Mouse (Mus musculus) midbrain, embryonic 16.5 days (tissue): ENCODE measurements around the gene Cactin. TPM values are rescaled to one million over a fixed set of nuclear protein-coding genes. Genes with fewer than 3 reads are reported as not detected.

Experiments used
- ATAC-seq: fragments of 200-750 bp; cut with Nextera tagmentation; 2 replicates; pipeline ENCODE4 v1.8.0; 2017; ENCODE audit warnings: moderate TSS enrichment
- H3K27ac ChIP-seq: fragments of 300-500 bp; sonication (generic); 2 replicates; pipeline ENCODE4 v1.5.1; 2014; ENCODE audit warnings: mild to moderate bottlenecking, low read length, mixed read lengths
- H3K27me3 ChIP-seq: fragments of 300-500 bp; sonication (generic); 2 replicates; pipeline ENCODE4 v1.6.1; 2014; ENCODE audit warnings: low read depth, low read length, mixed read lengths; ENCODE audit not compliant: control insufficient read depth, insufficient read depth
- H3K36me3 ChIP-seq: fragments of 300-500 bp; sonication (generic); 2 replicates; pipeline ENCODE4 v1.6.1; 2014; ENCODE audit warnings: mild to moderate bottlenecking, low read length, moderate library complexity, mixed read lengths; ENCODE audit not compliant: control insufficient read depth, insufficient read depth
- H3K4me1 ChIP-seq: fragments of 300-500 bp; sonication (generic); 2 replicates; pipeline ENCODE4 v1.6.1; 2014; ENCODE audit warnings: mild to moderate bottlenecking, low read length, mixed read lengths; ENCODE audit not compliant: control insufficient read depth, insufficient read depth
- H3K4me2 ChIP-seq: fragments of 300-500 bp; sonication (generic); 2 replicates; pipeline ENCODE4 v1.6.1; 2014; ENCODE audit warnings: mild to moderate bottlenecking, low read length, mixed read lengths
- H3K4me3 ChIP-seq: fragments of 300-500 bp; sonication (generic); 2 replicates; pipeline ENCODE4 v1.5.1; 2014; ENCODE audit warnings: low read depth, mild to moderate bottlenecking, low read length, moderate library complexity, mixed read lengths
- H3K9ac ChIP-seq: fragments of 300-500 bp; sonication (generic); 2 replicates; pipeline ENCODE4 v1.6.1; 2014; ENCODE audit warnings: low read depth, low read length, mixed read lengths
- H3K9me3 ChIP-seq: fragments of 300-500 bp; sonication (generic); replicated peaks from 2 replicates; pipeline ENCODE4 v1.6.1; 2014; ENCODE audit warnings: mild to moderate bottlenecking, low read length, mixed read lengths; ENCODE audit not compliant: control insufficient read depth, poor library complexity, severe bottlenecking
- WGBS: fragments of 180-500 bp; shearing (Covaris S2); extraction: QIAGEN DNeasy Blood & Tissue Kit; methylation state at CpG from one replicate; pipeline ENCODE4 v1.1.7; 2014; 5-methylcytosine and 5-hydroxymethylcytosine counted together
- microRNA-seq: library from miRNA; unstranded; fragments of <30 nt; microRNA quantifications from one replicate; pipeline ENCODE4, GENCODE M21; 2017
- polyA plus RNA-seq: library from polyadenylated mRNA; unstranded; fragments of >200 nt; fragmentation: Nextera tagmentation; extraction: Ambion mirVana; gene quantifications from 2 replicates; pipeline ENCODE4 v1.2.1, GENCODE M21; 2015

Gene Cactin
- polyA plus RNA-seq, 1 experiment from 2014 or later, result 27.6 TPM

DNA sequence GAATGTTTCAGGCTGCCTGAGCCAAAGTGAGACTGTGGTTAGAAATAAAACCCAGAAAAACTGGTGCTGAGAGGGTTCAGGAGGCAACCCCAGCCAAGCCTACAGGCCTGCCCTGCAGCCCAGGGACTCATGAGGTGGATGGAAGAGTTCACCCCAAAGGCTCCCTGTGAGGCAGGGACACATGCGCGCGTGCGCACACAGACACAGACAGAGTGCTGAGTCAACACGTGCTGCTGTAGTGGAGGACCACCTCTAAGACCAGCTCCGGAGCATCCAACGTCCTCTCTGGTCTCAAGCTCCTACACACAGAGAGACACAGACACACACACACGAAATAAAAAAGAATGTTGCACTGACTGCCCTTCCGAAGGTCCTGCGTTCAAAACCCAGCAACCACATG is 54.4 kb downstream of the Cactin start:
- WGBS, result 91% methylated on average over 10 of the region's 10 CpGs
- no peak overlapping the region for H3K9ac ChIP-seq
- H3K27ac ChIP-seq, result no peak overlapping the region
- ATAC-seq, result no peak
- no peak overlapping the region for H3K4me3 ChIP-seq
- H3K4me1 ChIP-seq, result peaks cover 24% of the 10 kb centered on the region
- H3K9me3 ChIP-seq, result no peaks in the 10 kb centered on the region
- peaks cover 12% of the 10 kb centered on the region for H3K36me3 ChIP-seq
- H3K27me3 ChIP-seq, result no peaks in the 10 kb centered on the region
- H3K4me2 ChIP-seq, result no peak overlapping the region

Small RNA genes within 50 kb of the gene (microRNA-seq; reads per million reads assigned to microRNA genes)
- 17.8 reads per million, percentile 36 among the genes with 10 or more reads in this experiment for gene Mir3057

Other genes starting within 250 kb of the Cactin start
- gene Creb3l3, start 222.2 kb upstream of the Cactin start, polyA plus RNA-seq, result 0.24 and 0.33 TPM in 2 replicates
- gene Map2k2, start 215.2 kb upstream of the Cactin start, polyA plus RNA-seq, result 227 and 233 TPM in 2 replicates
- 11.3 and 12.6 TPM in 2 replicates for gene Zbtb7a, start 185.9 kb upstream of the Cactin start, polyA plus RNA-seq
- gene Pias4, start 153.2 kb upstream of the Cactin start, polyA plus RNA-seq, result 49.7 and 52.2 TPM in 2 replicates
- gene Eef2, start 144.5 kb upstream of the Cactin start, polyA plus RNA-seq, result 535 and 543 TPM in 2 replicates
- gene Dapk3, start 138.1 kb upstream of the Cactin start, polyA plus RNA-seq, result 52.5 and 58.3 TPM in 2 replicates
- gene 4930442H23Rik, start 137.3 kb upstream of the Cactin start, polyA plus RNA-seq, result not detected in 2 replicates
- gene Nmrk2, start 119.1 kb upstream of the Cactin start, polyA plus RNA-seq, result 0.19 TPM in 1 of 2 replicates, not detected in the other
- gene Atcay, start 90.3 kb upstream of the Cactin start, polyA plus RNA-seq, result 96.8 and 102 TPM in 2 replicates
- 26.5 and 31.0 TPM in 2 replicates for gene Zfr2, start 87.9 kb upstream of the Cactin start, polyA plus RNA-seq
- gene Matk, start 68.2 kb upstream of the Cactin start, polyA plus RNA-seq, result 43.3 and 67.9 TPM in 2 replicates
- gene Mrpl54, start 54.2 kb upstream of the Cactin start, polyA plus RNA-seq, result 128 and 130 TPM in 2 replicates
- gene Apba3, start 54.1 kb upstream of the Cactin start, polyA plus RNA-seq, result 28.8 and 33.8 TPM in 2 replicates
- 9.2 and 10.1 TPM in 2 replicates for gene Tjp3, start 29.5 kb upstream of the Cactin start, polyA plus RNA-seq
- 135 and 147 TPM in 2 replicates for gene Pip5k1c, start 28.1 kb upstream of the Cactin start, polyA plus RNA-seq
- gene Tbxa2r, start 7.6 kb downstream of the Cactin start, polyA plus RNA-seq, result 4.8 and 5.2 TPM in 2 replicates
- not detected in 2 replicates for gene Gipc3, start 22.2 kb downstream of the Cactin start, polyA plus RNA-seq
- gene Hmg20b, start 29.4 kb downstream of the Cactin start, polyA plus RNA-seq, result 24.9 and 25.0 TPM in 2 replicates
- gene Mfsd12, start 36.4 kb downstream of the Cactin start, polyA plus RNA-seq, result 17.2 and 18.1 TPM in 2 replicates
- gene 4930404N11Rik, start 44.7 kb downstream of the Cactin start, polyA plus RNA-seq, result 0.63 and 0.80 TPM in 2 replicates
- gene Fzr1, start 57.4 kb downstream of the Cactin start, polyA plus RNA-seq, result 145 and 146 TPM in 2 replicates
- gene Dohh, start 63.3 kb downstream of the Cactin start, polyA plus RNA-seq, result 77.5 and 86.2 TPM in 2 replicates
- gene Gm48551, start 63.4 kb downstream of the Cactin start, polyA plus RNA-seq, result 6.1 and 8.2 TPM in 2 replicates
- 2.3 and 3.3 TPM in 2 replicates for gene Gm48552, start 67.9 kb downstream of the Cactin start, polyA plus RNA-seq
- 1.2 and 1.4 TPM in 2 replicates for gene Smim24, start 71.9 kb downstream of the Cactin start, polyA plus RNA-seq
- gene Nfic, start 134.5 kb downstream of the Cactin start, polyA plus RNA-seq, result 15.4 and 17.2 TPM in 2 replicates
- 88.3 and 103 TPM in 2 replicates for gene Celf5, start 161.6 kb downstream of the Cactin start, polyA plus RNA-seq
- 61.1 and 61.3 TPM in 2 replicates for gene Ncln, start 175.3 kb downstream of the Cactin start, polyA plus RNA-seq
- 0.44 and 0.58 TPM in 2 replicates for gene S1pr4, start 179.0 kb downstream of the Cactin start, polyA plus RNA-seq
- 0.80 and 0.87 TPM in 2 replicates for gene Gna15, start 203.1 kb downstream of the Cactin start, polyA plus RNA-seq
- gene Gna11, start 224.1 kb downstream of the Cactin start, polyA plus RNA-seq, result 89.7 and 90.2 TPM in 2 replicates
- 700 and 706 TPM in 2 replicates for gene Aes, start 238.4 kb downstream of the Cactin start, polyA plus RNA-seq